Mouse (Mus musculus) MEL (cell line): ENCODE measurements around the gene Gja1.

Experiments
- CTCF ChIP-seq, 3 experiments: IDR thresholded peaks in 2 of 3; conservative IDR thresholded peaks in 1 of 3; 2 replicates each; pipeline ENCODE4 v1.5.1; 2011 to 2012; ENCODE audit warnings: low read length in 3 of 3, low read depth in 2 of 3, mild to moderate bottlenecking in 2 of 3, improper control_type of control experiment in 1 of 3, inconsistent platforms in 1 of 3, mixed read lengths in 1 of 3, moderate library complexity in 1 of 3; ENCODE audit not compliant: control insufficient read depth in 1 of 3, insufficient read depth in 1 of 3, poor library complexity in 1 of 3, severe bottlenecking in 1 of 3
- GABPA ChIP-seq: IDR thresholded peaks from 2 replicates; pipeline ENCODE4 v1.6.1; 2012; ENCODE audit warnings: low read depth, mild to moderate bottlenecking, inconsistent platforms, low read length, improper control_type of control experiment, moderate library complexity
- MAFK ChIP-seq: IDR thresholded peaks from 2 replicates; pipeline ENCODE4 v1.6.1; 2011; ENCODE audit warnings: low read depth, mild to moderate bottlenecking, low read length, improper control_type of control experiment, borderline replicate concordance
- MEF2A ChIP-seq: IDR thresholded peaks from 2 replicates; pipeline ENCODE4 v1.6.1; 2014; ENCODE audit warnings: low read depth, mild to moderate bottlenecking, inconsistent platforms, low read length, improper control_type of control experiment; ENCODE audit not compliant: poor library complexity, insufficient replicate concordance, severe bottlenecking; ENCODE audit errors: extremely low read depth
- POLR2A ChIP-seq, 2 experiments: IDR thresholded peaks; 2 replicates each; pipeline ENCODE4 v1.6.1; 2011 to 2012; ENCODE audit warnings: low read length in 2 of 2, mild to moderate bottlenecking in 2 of 2, control low read depth in 1 of 2, improper control_type of control experiment in 1 of 2, low read depth in 1 of 2, moderate library complexity in 1 of 2; ENCODE audit not compliant: control insufficient read depth in 1 of 2, insufficient read depth in 1 of 2, poor library complexity in 1 of 2
- RAD21 ChIP-seq: IDR thresholded peaks from 2 replicates; pipeline ENCODE4 v1.6.1; 2011; ENCODE audit warnings: mild to moderate bottlenecking, low read depth, low read length, improper control_type of control experiment
- TBP ChIP-seq: IDR thresholded peaks from 2 replicates; pipeline ENCODE4 v1.8.0; 2011; ENCODE audit warnings: low read depth, low read length, improper control_type of control experiment
- ZC3H11A ChIP-seq: IDR thresholded peaks from 2 replicates; pipeline ENCODE4 v1.6.1; 2012; ENCODE audit warnings: low read depth, mild to moderate bottlenecking, inconsistent platforms, low read length, improper control_type of control experiment
- ZMIZ1 ChIP-seq: IDR thresholded peaks from 2 replicates; pipeline ENCODE4 v1.6.1; 2012; ENCODE audit warnings: low read depth, mild to moderate bottlenecking, inconsistent platforms, low read length, improper control_type of control experiment, moderate library complexity
- ZNF384 ChIP-seq: IDR thresholded peaks from 2 replicates; pipeline ENCODE4 v1.6.1; 2012; ENCODE audit warnings: low read depth, mild to moderate bottlenecking, inconsistent platforms, low read length, improper control_type of control experiment

DNA sequence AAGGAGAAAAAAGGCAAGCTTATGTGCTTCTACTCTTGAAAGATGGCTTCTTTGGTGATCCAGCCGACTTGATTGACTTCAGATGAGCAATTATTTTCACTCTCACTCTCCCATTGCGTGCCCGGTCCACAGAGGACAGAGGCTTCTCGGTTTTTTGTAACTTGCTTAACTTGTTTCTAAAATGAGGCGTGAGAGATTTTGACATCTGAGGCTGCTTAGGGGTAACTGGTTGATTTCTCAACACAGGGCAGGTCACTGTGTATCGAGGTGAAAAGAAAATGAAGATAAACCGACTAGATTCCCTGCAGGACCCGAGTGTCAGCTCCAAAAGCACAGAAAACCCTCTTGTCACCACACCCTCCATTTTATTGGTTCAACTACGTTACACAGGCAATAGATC, 28.8 kb downstream of the Gja1 start:
- no peak for TF ChIP-seq GABPA
- TF ChIP-seq POLR2A (IDR thresholded peaks at IDR 0.05; ENCODE audit: control insufficient read depth in 1 of 2, insufficient read depth in 1 of 2, low read depth in 1 of 2, low read length in 2 of 2, poor library complexity in 1 of 2), result no peak
- no peak for TF ChIP-seq MAFK
- TF ChIP-seq ZC3H11A, result no peak
- TF ChIP-seq ZMIZ1, result no peak
- no peak for TF ChIP-seq CTCF (IDR thresholded peaks at IDR 0.05 in 2 of 3, conservative IDR thresholded peaks at IDR 0.05 in 1 of 3; ENCODE audit: control insufficient read depth in 1 of 3, insufficient read depth in 1 of 3, low read depth in 2 of 3, low read length in 3 of 3, poor library complexity in 1 of 3, severe bottlenecking in 1 of 3)
- TF ChIP-seq ZNF384, result no peak
- no peak for TF ChIP-seq RAD21
- no peak for TF ChIP-seq TBP
- TF ChIP-seq MEF2A, result no peak
